Mouse (Mus musculus) liver, adult (tissue): Measurements from ENCODE around the gene Camsap2.

Source experiments
- GATA4 ChIP-seq: IDR thresholded peaks from 2 replicates; pipeline ENCODE4 v1.6.1; 2014; ENCODE audit warnings: mild to moderate bottlenecking, low read length; ENCODE audit not compliant: insufficient replicate concordance

The Camsap2 gene

GRCm38 (mm10) chr1:136254503-136255065, 91.3 kb downstream of the Camsap2 start:
- TF ChIP-seq GATA4: no peak

- TF ChIP-seq GATA4: no peak
Observed at GRCm38 (mm10) chr1:136253472-136253871, 92.4 kb downstream of the Camsap2 start.

GRCm38 (mm10) chr1:136249662-136250061, 96.2 kb downstream of the Camsap2 start:
- TF ChIP-seq GATA4: no peak

- no peak for TF ChIP-seq GATA4
Observed at GRCm38 (mm10) chr1:136247393-136247792, 98.5 kb downstream of the Camsap2 start.

- no peak for TF ChIP-seq GATA4
Observed at GRCm38 (mm10) chr1:136244469-136244868, 101.4 kb downstream of the Camsap2 start.

GRCm38 (mm10) chr1:136241801-136242200, 104.1 kb downstream of the Camsap2 start:
- no peak for TF ChIP-seq GATA4

GRCm38 (mm10) chr1:136238495-136238894, 107.4 kb downstream of the Camsap2 start:
- no peak for TF ChIP-seq GATA4

GRCm38 (mm10) chr1:136234595-136235092, 111.3 kb downstream of the Camsap2 start:
- no peak for TF ChIP-seq GATA4

GRCm38 (mm10) chr1:136233892-136234594, 111.9 kb downstream of the Camsap2 start, which contains the start of gene Inava:
Gene Inava (minus strand): TSS chr1:136234264.
- no peak for TF ChIP-seq GATA4

GRCm38 (mm10) chr1:136232986-136233790, 112.7 kb downstream of the Camsap2 start:
- TF ChIP-seq GATA4: no peak

GRCm38 (mm10) chr1:136232285-136232926, 113.5 kb downstream of the Camsap2 start:
- TF ChIP-seq GATA4: no peak

- no peak for TF ChIP-seq GATA4
Observed at GRCm38 (mm10) chr1:136231596-136231995, 114.3 kb downstream of the Camsap2 start.

GRCm38 (mm10) chr1:136230201-136230600, 115.7 kb downstream of the Camsap2 start:
- TF ChIP-seq GATA4: no peak

- no peak for TF ChIP-seq GATA4
Observed at GRCm38 (mm10) chr1:136229040-136229373, 116.9 kb downstream of the Camsap2 start.

GRCm38 (mm10) chr1:136228328-136229039, 117.4 kb downstream of the Camsap2 start:
- no peak for TF ChIP-seq GATA4
